Mouse (Mus musculus) forebrain, embryonic 11.5 days (tissue): ENCODE data around the gene Kpna2. TPM values are rescaled to one million over a fixed set of nuclear protein-coding genes. Genes with fewer than 3 reads are reported as not detected.
"Not testable (repeated sequence)": the region's sequence is repeated elsewhere in the genome, so short reads cannot be mapped to it uniquely, and the experiment has no call there.

Experiments used
- ATAC-seq: fragments of 200-750 bp; cut with Nextera tagmentation; replicated peaks from 2 replicates; pipeline ENCODE4 v1.8.0; 2017; ENCODE audit warnings: moderate TSS enrichment; ENCODE audit not compliant: low FRiP score
- DNase-seq: peaks from one replicate; pipeline ENCODE4 v3.0.0-alpha.2; 2017; ENCODE audit warnings: low spot score
- H3K27ac ChIP-seq: fragments of 300-500 bp; sonication (generic); 2 replicates; pipeline ENCODE4 v1.5.1; 2014; ENCODE audit warnings: low read depth, low read length
- H3K27me3 ChIP-seq: fragments of 300-500 bp; sonication (generic); 2 replicates; pipeline ENCODE4 v1.6.1; 2014; ENCODE audit warnings: mild to moderate bottlenecking, low read length, mixed read lengths; ENCODE audit not compliant: control insufficient read depth, insufficient read depth
- H3K36me3 ChIP-seq: fragments of 300-500 bp; sonication (generic); 2 replicates; pipeline ENCODE4 v1.6.1; 2014; ENCODE audit warnings: mild to moderate bottlenecking, low read length, moderate library complexity, mixed read lengths; ENCODE audit not compliant: control insufficient read depth, insufficient read depth
- H3K4me1 ChIP-seq: fragments of 300-500 bp; sonication (generic); replicated peaks from 2 replicates; pipeline ENCODE4 v1.6.1; 2014; ENCODE audit warnings: low read length, mixed read lengths; ENCODE audit not compliant: control insufficient read depth, insufficient read depth
- H3K4me2 ChIP-seq: fragments of 300-500 bp; sonication (generic); 2 replicates; pipeline ENCODE4 v1.6.1; 2014; ENCODE audit warnings: low read depth, mild to moderate bottlenecking, low read length, moderate library complexity, mixed read lengths; ENCODE audit not compliant: severe bottlenecking
- H3K4me3 ChIP-seq: fragments of 300-500 bp; sonication (generic); 2 replicates; pipeline ENCODE4 v1.5.1; 2014; ENCODE audit warnings: low read depth, low read length
- H3K9ac ChIP-seq: fragments of 300-500 bp; sonication (generic); 2 replicates; pipeline ENCODE4 v1.6.1; 2014; ENCODE audit warnings: low read length
- H3K9me3 ChIP-seq: fragments of 300-500 bp; sonication (generic); 2 replicates; pipeline ENCODE4 v1.6.1; 2016; ENCODE audit warnings: low read length, mixed read lengths; ENCODE audit not compliant: control insufficient read depth
- whole genome bisulfite sequencing: fragments of 180-500 bp; shearing (Covaris S2); extraction: QIAGEN DNeasy Blood & Tissue Kit; methylation state at CpG from one replicate; pipeline ENCODE4 v1.1.7; 2014; 5-methylcytosine and 5-hydroxymethylcytosine counted together
- polyA plus RNA-seq: library from polyadenylated mRNA; unstranded; fragments of >200 nt; fragmentation: Nextera tagmentation; extraction: Ambion mirVana; gene quantifications from 2 replicates; pipeline ENCODE4 v1.2.1, GENCODE M21; 2014

The Kpna2 gene
- polyA plus RNA-seq, 1 experiment from 2014 or later = 777 TPM

DNA sequence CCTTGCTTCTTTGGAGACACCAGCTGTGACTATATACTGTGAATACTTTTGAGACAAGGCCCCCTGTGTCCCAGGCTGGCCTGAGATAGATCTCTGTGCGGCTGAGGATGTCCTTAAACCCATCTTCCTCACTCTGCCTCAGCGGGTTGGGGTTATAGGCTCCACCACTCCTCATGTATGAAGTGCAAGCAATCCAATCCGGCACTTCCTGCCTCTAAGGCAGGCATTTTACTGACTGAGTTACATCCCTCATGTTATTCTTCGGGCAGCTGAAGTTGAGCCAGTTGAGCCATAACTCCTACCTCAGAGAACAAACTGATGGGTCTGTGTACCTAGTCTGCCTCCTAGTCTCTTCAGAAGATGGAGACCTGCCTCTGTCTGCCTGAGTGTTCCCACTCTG, 25.1 kb upstream of the Kpna2 start:
- Histone ChIP-seq H3K9me3 (no peaks in the 10 kb centered on the region), H3K27me3 (no peaks in the 10 kb centered on the region), H3K9ac (no peak overlapping the region), H3K36me3 (no peaks in the 10 kb centered on the region), H3K4me1 (peaks cover 12% of the 10 kb centered on the region; the same call in 1 of the 2 replicates), H3K27ac (no peak overlapping the region), H3K4me2 (peak overlapping the region; percentile 84; the same call in 1 of the 2 replicates), H3K4me3 (no peak overlapping the region)
- 73% methylated on average over 4 of the region's 4 CpGs for WGBS
- no peak for DNase-seq
- no peak for ATAC-seq

DNA sequence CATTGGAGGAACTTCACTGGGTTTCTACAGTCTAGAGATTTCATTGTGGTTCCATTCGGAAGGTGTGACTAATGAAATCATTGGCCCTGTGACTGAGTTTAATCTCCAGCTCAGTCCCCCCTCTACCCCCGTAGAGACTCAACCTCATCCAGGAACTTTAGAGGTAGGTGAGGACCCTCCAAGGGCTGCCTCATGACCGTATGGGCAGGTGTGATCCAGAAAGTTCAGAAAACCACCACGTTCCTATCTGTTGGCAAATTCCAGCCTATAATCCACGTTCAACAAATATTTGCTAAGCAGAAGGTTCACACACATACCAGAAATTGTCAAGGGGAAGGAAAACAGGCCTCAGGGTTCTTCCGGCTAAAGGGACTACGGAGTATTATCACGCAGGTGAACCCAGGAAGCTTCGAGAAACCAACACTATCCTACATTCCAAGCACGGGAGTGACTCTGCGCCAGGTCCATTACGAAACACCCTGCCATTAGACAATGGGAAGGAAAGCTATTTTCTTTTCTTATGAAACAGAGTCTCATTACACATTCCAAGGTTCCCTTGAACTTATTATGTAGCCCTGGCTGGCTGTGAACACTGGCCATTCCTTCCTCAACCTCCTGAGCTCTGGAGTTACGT, 22.8 kb upstream of the Kpna2 start:
- no peaks in the 10 kb centered on the region for H3K36me3 ChIP-seq
- H3K4me2 ChIP-seq = no peak overlapping the region
- H3K27me3 ChIP-seq = no peaks in the 10 kb centered on the region
- H3K4me1 ChIP-seq = peaks cover 9% of the 10 kb centered on the region; the same call in 1 of the 2 replicates
- DNase-seq = no peak
- H3K27ac ChIP-seq = no peak overlapping the region
- no peak overlapping the region for H3K9ac ChIP-seq
- WGBS = 91% methylated on average over 13 of the region's 13 CpGs
- no peak for ATAC-seq
- no peak overlapping the region for H3K4me3 ChIP-seq
- H3K9me3 ChIP-seq = no peaks in the 10 kb centered on the region

DNA sequence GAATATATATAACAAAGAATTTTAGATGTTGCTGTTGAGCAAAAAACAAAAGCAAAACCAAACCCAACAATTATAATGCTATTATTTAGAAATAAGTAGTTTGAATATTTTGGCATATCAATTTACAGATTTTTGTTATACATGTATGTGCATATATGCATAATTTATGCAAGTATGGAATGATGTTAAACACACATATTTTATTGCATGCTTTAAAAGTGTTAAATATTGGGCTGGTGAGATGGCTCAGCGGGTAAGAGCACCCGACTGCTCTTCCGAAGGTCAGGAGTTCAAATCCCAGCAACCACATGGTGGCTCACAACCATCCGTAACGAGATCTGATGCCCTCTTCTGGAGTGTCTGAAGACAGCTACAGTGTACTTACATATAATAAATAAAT, 20.4 kb upstream of the Kpna2 start:
- ATAC-seq, H3K27ac ChIP-seq, H3K9ac ChIP-seq, H3K36me3 ChIP-seq, DNase-seq, H3K4me2 ChIP-seq, H3K4me1 ChIP-seq, H3K4me3 ChIP-seq, H3K9me3 ChIP-seq, H3K27me3 ChIP-seq: not testable (repeated sequence)
- WGBS = 89% methylated on average over 3 of the region's 5 CpGs

DNA sequence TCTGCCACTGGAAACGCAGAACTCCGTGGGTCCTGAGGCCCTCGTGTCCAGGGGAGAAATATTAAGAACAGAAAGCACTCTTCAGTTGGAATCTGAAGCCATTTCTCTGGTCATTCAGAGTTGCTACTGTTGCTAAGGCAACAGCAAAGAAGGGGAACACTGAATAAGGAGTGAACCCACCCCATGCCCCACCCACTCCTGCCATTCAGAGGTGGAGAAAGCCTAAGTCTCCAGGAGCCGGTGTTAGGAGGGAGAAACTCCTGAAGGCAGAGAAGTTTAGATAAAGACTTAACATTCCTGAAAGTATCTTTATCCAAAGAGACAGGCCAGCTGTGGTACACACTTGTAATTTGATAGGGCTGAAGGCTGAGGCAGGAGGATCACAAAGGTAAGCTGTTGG, 20.0 kb upstream of the Kpna2 start:
- ATAC-seq = no peak
- H3K9ac ChIP-seq = no peak overlapping the region
- WGBS = 49% methylated on average over 4 of the region's 4 CpGs

DNA sequence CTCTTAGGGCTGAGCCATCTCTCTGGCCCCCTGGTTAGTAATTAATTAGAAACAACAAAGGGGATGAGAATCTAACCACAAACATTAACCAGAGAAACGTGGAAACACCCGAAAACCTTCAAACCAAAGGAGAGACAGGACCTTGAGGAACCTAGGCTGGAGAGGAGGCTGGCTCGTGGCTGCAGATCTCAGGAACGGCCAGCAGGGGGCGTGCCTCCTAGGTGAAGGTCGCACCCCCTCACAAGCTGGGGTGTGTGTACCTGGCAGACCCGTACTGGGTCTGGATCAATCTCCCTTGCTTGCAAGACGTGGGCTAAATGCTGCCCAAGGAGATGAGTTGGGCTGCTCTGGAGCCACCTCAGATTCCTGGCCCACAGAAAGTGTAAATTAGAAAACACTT, 19.3 kb upstream of the Kpna2 start:
- WGBS = 27% methylated on average over 8 of the region's 8 CpGs
- H3K9ac ChIP-seq = no peak overlapping the region
- H3K4me1 ChIP-seq = no peaks in the 10 kb centered on the region
- DNase-seq (no peak), ATAC-seq (no peak)
- no peaks in the 10 kb centered on the region for H3K27me3 ChIP-seq
- no peaks in the 10 kb centered on the region for H3K36me3 ChIP-seq
- H3K4me3 ChIP-seq = no peak overlapping the region
- no peak overlapping the region for H3K27ac ChIP-seq
- no peaks in the 10 kb centered on the region for H3K9me3 ChIP-seq
- H3K4me2 ChIP-seq = no peak overlapping the region

More for the DNA sequence above, 20.0 kb upstream of the Kpna2 start:
- no peaks in the 10 kb centered on the region for H3K9me3 ChIP-seq
- H3K4me2 ChIP-seq = 0 out of 2 replicates have a peak overlapping the region, but pooled peaks have one; percentile 8
- no peaks in the 10 kb centered on the region for H3K4me1 ChIP-seq
- H3K4me3 ChIP-seq = no peak overlapping the region
- no peak overlapping the region for H3K27ac ChIP-seq
- no peaks in the 10 kb centered on the region for H3K27me3 ChIP-seq
- no peak for DNase-seq
- no peaks in the 10 kb centered on the region for H3K36me3 ChIP-seq

DNA sequence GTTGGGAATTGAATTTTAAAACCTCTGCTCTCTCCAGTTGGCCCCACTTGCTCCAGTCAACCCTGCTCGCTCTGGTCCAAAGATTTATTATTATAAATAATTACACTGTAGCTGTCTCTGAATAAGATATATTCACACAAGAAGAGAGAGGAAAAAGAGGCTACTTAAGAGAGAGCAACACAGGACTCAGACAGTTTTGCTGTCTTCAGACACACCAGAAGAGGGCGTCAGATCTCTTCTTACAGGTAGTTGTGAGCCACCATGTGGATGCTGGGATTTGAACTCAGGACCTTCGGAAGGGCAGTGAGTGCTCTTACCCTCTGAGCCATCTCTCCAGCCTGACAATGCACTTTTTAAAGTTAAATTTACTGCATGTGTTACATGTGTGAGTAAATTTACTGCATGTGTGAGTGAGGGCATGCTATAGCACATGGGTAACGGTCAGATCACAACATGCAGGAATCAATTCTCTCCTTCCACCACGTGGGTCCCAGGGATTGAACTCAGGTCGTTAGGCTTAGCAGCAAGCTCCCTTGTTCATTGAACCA, 18.1 kb upstream of the Kpna2 start:
- DNase-seq (no peak), ATAC-seq (no peak)
- no peaks in the 10 kb centered on the region for H3K4me1 ChIP-seq
- no peaks in the 10 kb centered on the region for H3K27me3 ChIP-seq
- H3K4me3 ChIP-seq = no peak overlapping the region
- H3K9me3 ChIP-seq = no peaks in the 10 kb centered on the region
- WGBS = 69% methylated on average over 6 of the region's 6 CpGs
- no peak overlapping the region for H3K27ac ChIP-seq
- no peak overlapping the region for H3K4me2 ChIP-seq
- no peaks in the 10 kb centered on the region for H3K36me3 ChIP-seq
- H3K9ac ChIP-seq = no peak overlapping the region

DNA sequence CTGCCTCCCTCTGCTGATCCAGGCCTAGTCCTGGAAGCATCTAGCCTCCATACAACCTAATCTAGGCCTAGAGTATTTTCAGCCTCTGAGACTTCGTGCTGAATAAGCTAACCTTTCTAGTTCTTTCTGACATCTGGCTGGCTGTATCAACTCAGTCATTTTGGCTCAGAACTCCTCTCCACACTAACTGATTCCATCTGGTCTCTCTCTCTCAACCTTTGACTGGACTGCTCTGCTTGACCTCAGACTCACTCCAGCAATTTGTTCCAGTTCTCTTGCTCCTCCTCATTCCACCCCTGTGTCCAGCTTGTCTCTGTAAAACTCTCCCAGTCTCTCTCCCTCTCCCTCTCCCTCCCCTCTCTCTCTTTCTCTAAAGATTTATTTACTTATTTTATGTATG, 17.6 kb upstream of the Kpna2 start:
- Histone ChIP-seq H3K27ac (no peak overlapping the region), H3K36me3 (no peaks in the 10 kb centered on the region), H3K4me2 (no peak overlapping the region), H3K27me3 (no peaks in the 10 kb centered on the region), H3K9me3 (no peaks in the 10 kb centered on the region), H3K4me1 (no peaks in the 10 kb centered on the region), H3K9ac (no peak overlapping the region), H3K4me3 (no peak overlapping the region)
- WGBS = 77% methylated on average over 1 of the region's 1 CpGs
- no peak for DNase-seq
- no peak for ATAC-seq

DNA sequence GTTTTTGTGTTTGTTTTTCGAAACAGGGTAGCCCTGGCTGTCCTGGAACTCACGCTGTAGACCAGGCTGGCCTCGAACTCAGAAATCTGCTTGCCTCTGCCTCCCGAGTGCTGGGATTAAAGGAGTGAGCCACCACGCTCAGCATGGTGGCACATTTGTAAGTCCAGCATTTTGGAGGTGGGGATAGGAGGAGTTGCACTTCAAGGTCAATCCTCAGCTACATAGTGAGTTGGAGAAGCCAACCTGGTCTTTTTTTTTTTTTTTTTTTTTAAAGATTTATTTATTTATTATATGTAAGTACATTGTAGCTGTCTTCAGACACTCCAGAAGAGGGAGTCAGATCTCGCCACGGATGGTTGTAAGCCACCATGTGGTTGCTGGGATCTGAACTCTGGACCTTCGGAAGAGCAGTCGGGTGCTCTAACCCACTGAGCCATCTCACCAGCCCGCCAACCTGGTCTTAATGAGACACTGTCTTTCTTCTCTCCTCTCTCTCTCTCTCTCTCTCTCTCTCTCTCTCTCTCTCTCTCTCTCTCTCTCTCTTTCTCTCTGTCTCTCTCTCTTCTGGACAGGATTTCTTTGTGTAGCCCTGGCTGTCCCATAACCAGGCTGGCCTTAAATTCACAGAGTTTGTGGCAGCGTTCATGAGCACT, 16.3 kb upstream of the Kpna2 start:
- H3K9me3 ChIP-seq, H3K4me3 ChIP-seq, H3K9ac ChIP-seq, H3K36me3 ChIP-seq, H3K4me1 ChIP-seq, ATAC-seq, H3K27me3 ChIP-seq, H3K4me2 ChIP-seq, DNase-seq, H3K27ac ChIP-seq: not testable (repeated sequence)
- WGBS = 69% methylated on average over 11 of the region's 11 CpGs
